In genomic region chr12:61994294-61994693, GRCm38 (mm10) we compare ENCODE assay signal across 13 mouse cellular contexts.
DNase-seq lines count a peak whose midpoint lies in the region; ATAC-seq and TF ChIP-seq lines count a peak whose summit lies in the region.
"Had no signal": no experiment of that assay in that cellular context is flagged by ENCODE, and none has a peak within 500 bp of the region (broad histone marks: within the 10 kb centered on the region; RNA-seq: fewer than 3 reads in every experiment).

No protein-coding gene starts in this region.

- no peak for TF ChIP-seq CTCF in MEL (IDR thresholded peaks at IDR 0.05 in 2 of 3, conservative IDR thresholded peaks at IDR 0.05 in 1 of 3; ENCODE audit: control insufficient read depth in 1 of 3, insufficient read depth in 1 of 3, low read depth in 2 of 3, low read length in 3 of 3, poor library complexity in 1 of 3, severe bottlenecking in 1 of 3)

- peak; percentile 2 to 18 for DNase-seq in heart, adult 18-20 months
- peak; percentile 92 for DNase-seq in A20 (ENCODE audit: low read depth, low spot score)
- peak; percentile 93 for DNase-seq in MEL (ENCODE audit: low read depth, low spot score)
- DNase-seq in hindbrain, embryonic 14.5 days (ENCODE audit: low spot score), result no peak
- no peak for DNase-seq in layer of hippocampus, adult 18-20 months (ENCODE audit: low spot score in 2 of 2)
- DNase-seq: gastrocnemius, adult 2 months; heart, postnatal 10 days; lung, adult 2 months had no signal

- H3K9ac ChIP-seq in heart, embryonic 11.5 days (ENCODE audit: low read depth, low read length), result no peak overlapping the region
- H3K9ac ChIP-seq in MEL (ENCODE audit: control insufficient read depth, low read depth, low read length, poor library complexity, severe bottlenecking), result peak overlapping the region; percentile 81
- no peak overlapping the region for H3K9ac ChIP-seq in hindbrain, embryonic 14.5 days
- H3K9ac ChIP-seq: midbrain, embryonic 13.5 days had no signal

- H3K27ac ChIP-seq in heart, embryonic 11.5 days (ENCODE audit: low read depth, low read length), result no peak overlapping the region
- peak overlapping the region; percentile 96 for H3K27ac ChIP-seq in MEL (ENCODE audit: control insufficient read depth, low read depth, low read length)
- no peak overlapping the region for H3K27ac ChIP-seq in hindbrain, embryonic 14.5 days
- H3K27ac ChIP-seq: gastrocnemius, adult 2 months; midbrain, embryonic 13.5 days had no signal

- no peak overlapping the region for H3K4me2 ChIP-seq in heart, embryonic 11.5 days
- H3K4me2 ChIP-seq in hindbrain, embryonic 14.5 days (replicated peaks), result no peak overlapping the region
- H3K4me2 ChIP-seq: midbrain, embryonic 13.5 days had no signal

- TF ChIP-seq EP300 in MEL (IDR thresholded peaks at IDR 0.05; ENCODE audit: low read depth in 1 of 2, low read length in 2 of 2), result peak; percentile 6 to 35; a peak in 1 of 4 replicates

- no peaks in the 10 kb centered on the region for H3K27me3 ChIP-seq in heart, embryonic 11.5 days (ENCODE audit: control insufficient read depth, insufficient read depth, low read length)
- no peaks in the 10 kb centered on the region for H3K27me3 ChIP-seq in MEL (ENCODE audit: control insufficient read depth in 1 of 2, insufficient read depth in 2 of 2, low read length in 2 of 2)
- no peaks in the 10 kb centered on the region for H3K27me3 ChIP-seq in hindbrain, embryonic 14.5 days (ENCODE audit: control insufficient read depth, insufficient read depth, low read length)
- H3K27me3 ChIP-seq: midbrain, embryonic 13.5 days had no signal

- 81% methylated on average over 9 of the region's 9 CpGs for WGBS in heart, embryonic 11.5 days (ENCODE audit: insufficient replicate concordance)
- WGBS in hindbrain, embryonic 14.5 days, result 92% methylated on average over 9 of the region's 9 CpGs

- H3K9me3 ChIP-seq in heart, embryonic 11.5 days (replicated peaks; ENCODE audit: control insufficient read depth, low read length), result no peaks in the 10 kb centered on the region
- no peaks in the 10 kb centered on the region for H3K9me3 ChIP-seq in MEL (replicated peaks; ENCODE audit: insufficient read depth, low read length)
- H3K9me3 ChIP-seq in hindbrain, embryonic 14.5 days (ENCODE audit: control insufficient read depth, low read length), result no peaks in the 10 kb centered on the region
- H3K9me3 ChIP-seq: midbrain, embryonic 13.5 days had no signal

- no peak for TF ChIP-seq RAD21 in MEL (IDR thresholded peaks at IDR 0.05; ENCODE audit: low read depth, low read length)

- no peak overlapping the region for H3K4me3 ChIP-seq in heart, embryonic 11.5 days (ENCODE audit: low read depth, low read length)
- H3K4me3 ChIP-seq in MEL (ENCODE audit: control insufficient read depth in 1 of 2, insufficient read depth in 1 of 2, low read depth in 2 of 2, low read length in 2 of 2), result peak overlapping the region; percentile 87 to 99
- H3K4me3 ChIP-seq in hindbrain, embryonic 14.5 days (replicated peaks; ENCODE audit: low read length), result no peak overlapping the region
- H3K4me3 ChIP-seq: gastrocnemius, adult 2 months; midbrain, embryonic 13.5 days had no signal

- no peak for ATAC-seq in heart, embryonic 11.5 days (replicated peaks; ENCODE audit: insufficient number of reproducible peaks, low FRiP score, low TSS enrichment)
- ATAC-seq in hematopoietic stem cell, adult 5-6 weeks (replicated peaks in 1 of 2; ENCODE audit: insufficient read depth in 1 of 2, low FRiP score in 2 of 2, low TSS enrichment in 1 of 2, low read depth in 1 of 2, poor library complexity in 2 of 2, severe bottlenecking in 2 of 2), result peak; percentile 89 to 92
- ATAC-seq in hindbrain, embryonic 14.5 days (ENCODE audit: low FRiP score), result no peak
- no peak for ATAC-seq in erythroid progenitor cell, adult 5-6 weeks (replicated peaks; ENCODE audit: low FRiP score, poor library complexity, severe bottlenecking)
- ATAC-seq: intestine, postnatal 0 days; midbrain, embryonic 13.5 days had no signal

- H3K79me2 ChIP-seq in MEL (ENCODE audit: control insufficient read depth, insufficient read depth, low read length, poor library complexity), result no peaks in the 10 kb centered on the region; the same call in 1 of the 2 replicates

- no peaks in the 10 kb centered on the region for H3K36me3 ChIP-seq in heart, embryonic 11.5 days (ENCODE audit: control insufficient read depth, insufficient read depth, low read length)
- no peaks in the 10 kb centered on the region for H3K36me3 ChIP-seq in MEL (ENCODE audit: control insufficient read depth in 1 of 2, insufficient read depth in 2 of 2, low read length in 2 of 2)
- no peaks in the 10 kb centered on the region for H3K36me3 ChIP-seq in hindbrain, embryonic 14.5 days (replicated peaks; ENCODE audit: control insufficient read depth, insufficient read depth)
- H3K36me3 ChIP-seq: midbrain, embryonic 13.5 days had no signal

- TF ChIP-seq POLR2A in MEL (IDR thresholded peaks at IDR 0.05; ENCODE audit: control insufficient read depth in 1 of 2, insufficient read depth in 1 of 2, low read depth in 1 of 2, low read length in 2 of 2, poor library complexity in 1 of 2), result no peak

- H3K4me1 ChIP-seq in heart, embryonic 11.5 days (ENCODE audit: control insufficient read depth, insufficient read depth, low read length), result no peaks in the 10 kb centered on the region
- H3K4me1 ChIP-seq in MEL (ENCODE audit: control insufficient read depth in 1 of 2, insufficient read depth in 2 of 2, low read length in 2 of 2), result no peaks in the 10 kb centered on the region; a peak in 2 of 4 replicates
- H3K4me1 ChIP-seq in hindbrain, embryonic 14.5 days (replicated peaks; ENCODE audit: control insufficient read depth, insufficient read depth, low read length), result no peaks in the 10 kb centered on the region
- H3K4me1 ChIP-seq: midbrain, embryonic 13.5 days had no signal

TF ChIP-seq in MEL, 35 proteins besides CTCF, POLR2A, EP300 and RAD21:
- no peak for TF ChIP-seq KAT2A (conservative IDR thresholded peaks at IDR 0.05; ENCODE audit: low read depth, low read length)
- TF ChIP-seq USF1 (IDR thresholded peaks at IDR 0.05; ENCODE audit: low read depth, low read length), result no peak
- no peak for TF ChIP-seq ELF1 (IDR thresholded peaks at IDR 0.05; ENCODE audit: low read depth, low read length)
- TF ChIP-seq MAFK (IDR thresholded peaks at IDR 0.05; ENCODE audit: borderline replicate concordance, low read depth, low read length), result no peak
- no peak for TF ChIP-seq JUND (IDR thresholded peaks at IDR 0.05; ENCODE audit: low read depth, low read length)
- TF ChIP-seq NELFE (IDR thresholded peaks at IDR 0.05; ENCODE audit: low read depth, low read length), result no peak
- peak; percentile 77 for TF ChIP-seq SIN3A (IDR thresholded peaks at IDR 0.05; ENCODE audit: low read length)
- TF ChIP-seq ZMIZ1 (IDR thresholded peaks at IDR 0.05; ENCODE audit: low read depth, low read length), result no peak
- no peak for TF ChIP-seq ZC3H11A (IDR thresholded peaks at IDR 0.05; ENCODE audit: low read depth, low read length)
- no peak for TF ChIP-seq MEF2A (IDR thresholded peaks at IDR 0.05; ENCODE audit: extremely low read depth, insufficient replicate concordance, low read depth, low read length, poor library complexity, severe bottlenecking)
- peak; percentile 92 for TF ChIP-seq MXI1 (IDR thresholded peaks at IDR 0.05; ENCODE audit: low read depth, low read length)
- no peak for TF ChIP-seq USF2 (IDR thresholded peaks at IDR 0.05; ENCODE audit: borderline replicate concordance in 1 of 2, insufficient read depth in 1 of 2, low read depth in 1 of 2, low read length in 2 of 2)
- TF ChIP-seq POLR2AphosphoS5 (IDR thresholded peaks at IDR 0.05; ENCODE audit: borderline replicate concordance, low read depth, low read length), result no peak
- peak; percentile 98 for TF ChIP-seq ETS1 (IDR thresholded peaks at IDR 0.05; ENCODE audit: low read depth, low read length)
- peak; percentile 8; the same call in 1 of the 2 replicates for TF ChIP-seq SMC3 (IDR thresholded peaks at IDR 0.05; ENCODE audit: low read depth, low read length)
- 0 out of 2 replicates have a peak, but pooled peaks have one; percentile 20 for TF ChIP-seq TBP (IDR thresholded peaks at IDR 0.05; ENCODE audit: low read depth, low read length)
- peak; percentile 88 for TF ChIP-seq MYC (IDR thresholded peaks at IDR 0.05; ENCODE audit: low read depth, low read length)
- peak; percentile 75 for TF ChIP-seq MAX (IDR thresholded peaks at IDR 0.05; ENCODE audit: low read length)
- peak; percentile 76 for TF ChIP-seq GATA1 (IDR thresholded peaks at IDR 0.05; ENCODE audit: low read depth, low read length)
- TF ChIP-seq MYB (IDR thresholded peaks at IDR 0.05; ENCODE audit: low read depth, low read length), result no peak
- no peak for TF ChIP-seq ZNF384 (IDR thresholded peaks at IDR 0.05; ENCODE audit: low read depth, low read length)
- TF ChIP-seq TAL1 (IDR thresholded peaks at IDR 0.05; ENCODE audit: low read length), result no peak
- TF ChIP-seq HCFC1 (IDR thresholded peaks at IDR 0.05; ENCODE audit: low read depth, low read length), result peak; percentile 48; the same call in 1 of the 2 replicates
- no peak for TF ChIP-seq CHD1 (IDR thresholded peaks at IDR 0.05; ENCODE audit: low read depth, low read length)
- no peak for TF ChIP-seq E2F4 (IDR thresholded peaks at IDR 0.05; ENCODE audit: borderline replicate concordance, low read depth, low read length)

Comparison
In these comparisons a context has a peak if more than half of its experiments do, and no peak if none do; other contexts are left out.
1. DNase-seq: peak in heart, adult 18-20 months (2 of 2), A20 (single experiment) and MEL (single experiment); none in hindbrain, embryonic 14.5 days (single experiment) and layer of hippocampus, adult 18-20 months (0 of 2).
2. ATAC-seq: peak in hematopoietic stem cell, adult 5-6 weeks (2 of 2); none in heart, embryonic 11.5 days (single experiment), hindbrain, embryonic 14.5 days (single experiment) and erythroid progenitor cell, adult 5-6 weeks (single experiment).
3. H3K4me3 ChIP-seq: peak in MEL (2 of 2); none in heart, embryonic 11.5 days (single experiment) and hindbrain, embryonic 14.5 days (single experiment).